Mouse (Mus musculus) spleen, postnatal 4 days (tissue): ENCODE data around the gene Echdc3.

Experiments
- DNase-seq, 2 experiments: peaks; one replicate each; pipeline ENCODE4 v3.0.0; 2022; ENCODE audit warnings: low spot score in 2 of 2

Gene Echdc3

DNA sequence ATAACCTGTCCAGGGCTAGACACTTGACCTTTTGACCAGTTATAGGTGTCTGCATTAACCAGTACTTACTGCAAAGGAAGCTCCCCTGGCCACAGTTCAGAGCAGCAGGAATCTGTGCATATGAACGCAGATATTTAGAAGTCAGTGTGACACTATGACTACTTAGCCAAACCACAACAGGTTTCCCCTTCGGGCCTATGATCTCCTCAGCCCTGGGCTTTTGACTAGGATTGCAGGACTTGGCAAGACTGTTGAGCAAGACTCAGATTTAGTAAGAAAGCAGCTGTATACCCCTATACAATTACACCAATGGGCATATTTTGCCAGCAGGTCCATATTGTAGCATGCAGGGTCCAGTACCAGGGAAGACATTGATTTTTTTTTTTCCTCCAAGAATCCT, 44.3 kb downstream of the Echdc3 start:
- no peak for DNase-seq

DNA sequence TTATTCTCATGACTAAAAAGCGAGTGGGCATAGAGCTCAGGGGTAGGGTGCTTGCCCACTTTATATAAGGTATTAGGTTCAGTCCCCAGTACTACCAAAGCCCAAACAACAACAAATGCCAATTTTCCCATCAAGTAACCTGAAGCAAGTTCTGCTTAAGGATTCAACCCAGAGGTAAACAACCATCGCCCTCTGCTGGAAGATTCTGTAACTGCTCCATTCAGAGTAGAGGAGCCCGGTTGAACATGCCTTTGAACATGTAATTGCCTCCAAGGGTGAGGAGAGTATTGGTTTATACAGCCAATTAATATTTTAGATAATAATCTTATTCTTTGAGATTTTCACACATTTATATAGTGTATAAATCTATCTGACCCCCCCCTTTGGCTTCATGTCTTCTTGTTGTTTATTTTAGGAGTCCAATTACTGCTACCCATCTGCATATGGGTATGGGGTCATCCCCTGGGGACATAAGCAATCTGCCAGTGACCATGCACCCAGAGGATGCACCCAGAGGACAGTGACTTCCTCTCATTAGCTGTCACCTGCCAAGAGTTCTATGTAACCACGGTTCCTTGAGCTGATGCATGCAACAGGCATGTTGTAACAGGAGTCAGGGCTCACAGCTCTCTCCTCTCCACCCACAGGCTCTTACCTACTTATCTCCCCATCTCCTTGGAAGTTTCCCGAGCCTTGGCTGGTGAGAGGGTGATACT, 44.8 kb downstream of the Echdc3 start:
- DNase-seq: peak; percentile 64 to 83

DNA sequence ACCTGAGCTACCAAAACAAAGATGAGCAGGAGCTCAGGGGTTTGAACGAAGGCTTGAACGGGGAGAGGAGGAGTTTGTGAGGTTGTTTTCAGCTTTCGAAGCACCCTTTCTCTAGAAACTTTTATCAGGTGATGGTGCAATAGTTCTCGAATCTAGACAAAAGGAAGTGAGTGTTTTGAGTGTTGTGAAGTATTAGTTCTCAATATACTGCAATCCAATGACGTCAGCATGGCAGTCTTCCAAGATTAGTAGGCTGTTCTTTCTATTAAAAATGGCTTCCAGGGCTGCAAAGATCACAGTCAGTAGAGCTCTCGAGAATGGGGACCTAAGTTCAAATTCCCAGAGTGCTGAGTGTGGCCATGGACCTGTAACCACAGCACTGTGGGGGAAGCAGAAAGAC, 47.1 kb downstream of the Echdc3 start:
- DNase-seq: no peak

DNA sequence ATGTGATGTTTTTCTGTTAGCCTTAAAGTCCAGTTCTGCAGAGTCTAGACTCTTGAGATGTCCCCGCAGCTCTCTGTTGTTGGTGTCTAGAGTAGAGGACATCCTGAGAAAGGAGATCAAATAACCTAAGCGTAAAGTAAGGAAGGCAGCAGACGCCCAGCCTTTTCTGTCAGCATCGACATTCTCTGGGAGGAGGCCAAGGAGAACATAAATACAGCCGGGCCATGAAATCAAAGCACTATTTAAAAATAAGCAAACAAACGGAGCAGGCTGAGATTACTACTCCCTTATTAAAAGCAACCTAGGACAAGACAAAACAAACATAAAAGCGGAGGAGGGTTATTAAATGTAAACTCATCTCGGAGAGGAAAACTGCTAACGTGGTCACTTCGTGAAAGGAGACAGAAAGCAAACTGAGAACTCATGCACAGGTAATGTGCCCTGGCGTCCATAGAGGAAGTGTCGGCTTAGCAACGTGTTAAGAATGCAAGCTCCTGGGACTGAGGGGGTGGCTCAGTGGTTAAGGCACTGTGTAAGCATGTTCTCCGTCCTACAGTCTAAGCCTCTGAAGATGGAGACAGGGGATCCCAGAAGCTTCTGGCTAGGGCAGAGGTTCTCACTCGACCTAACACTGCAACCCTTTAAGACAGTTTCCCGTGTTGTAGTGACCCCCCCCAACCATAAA, 48.1 kb downstream of the Echdc3 start:
- no peak for DNase-seq

DNA sequence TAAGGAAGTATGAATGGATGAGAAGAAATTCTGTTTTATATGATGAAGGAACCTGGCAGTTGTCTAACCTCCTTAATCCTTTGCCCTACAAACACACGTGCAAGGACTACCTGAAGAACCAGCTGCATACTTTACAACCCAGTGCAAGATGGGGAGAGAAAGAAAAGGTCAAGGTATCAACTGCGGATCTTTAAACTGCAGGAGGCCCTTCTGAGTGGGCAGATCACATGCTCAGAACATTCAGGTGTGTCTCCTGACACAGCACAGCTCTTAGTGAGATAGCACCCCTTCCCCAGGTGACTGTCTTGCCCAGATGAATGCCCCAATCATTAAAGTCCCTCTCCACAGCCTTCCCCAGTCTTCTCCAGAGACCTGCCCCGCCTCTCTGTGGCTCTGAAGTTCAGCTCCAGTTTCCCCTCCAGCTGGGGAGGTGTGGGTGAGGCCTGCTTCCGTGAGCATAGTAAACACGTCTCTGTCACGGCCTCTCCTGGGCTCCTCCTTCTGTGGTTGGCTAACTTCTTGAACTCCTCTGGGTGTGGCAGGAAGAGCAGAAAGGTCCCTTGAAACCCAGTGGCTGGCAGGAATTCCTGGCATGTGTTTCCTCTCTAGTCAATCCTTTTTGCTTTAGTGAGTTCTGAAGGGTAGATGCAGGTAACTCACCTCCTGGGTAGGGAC, 50.3 kb downstream of the Echdc3 start:
- peak in 1 of 2 experiments; percentile 19 for DNase-seq

DNA sequence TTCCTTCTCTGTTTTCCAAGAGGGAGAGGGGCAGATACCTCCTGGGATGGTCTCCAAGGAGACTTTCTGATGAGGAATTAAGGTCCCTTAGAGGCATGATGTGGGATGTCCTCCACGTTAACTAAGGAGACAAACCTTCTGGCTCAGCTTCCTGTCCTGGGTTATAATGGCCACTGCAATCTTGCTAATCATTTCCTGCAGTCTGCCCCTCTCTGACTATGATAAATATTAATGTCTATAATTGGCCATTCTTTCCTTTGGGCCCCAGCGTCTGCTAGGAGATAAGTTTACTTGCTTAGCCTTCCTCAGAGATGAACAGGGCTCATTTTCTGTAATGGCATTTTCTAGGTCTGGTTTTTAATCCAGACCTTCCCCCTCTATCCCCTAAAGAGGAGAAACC, 53.1 kb downstream of the Echdc3 start:
- DNase-seq: no peak

DNA sequence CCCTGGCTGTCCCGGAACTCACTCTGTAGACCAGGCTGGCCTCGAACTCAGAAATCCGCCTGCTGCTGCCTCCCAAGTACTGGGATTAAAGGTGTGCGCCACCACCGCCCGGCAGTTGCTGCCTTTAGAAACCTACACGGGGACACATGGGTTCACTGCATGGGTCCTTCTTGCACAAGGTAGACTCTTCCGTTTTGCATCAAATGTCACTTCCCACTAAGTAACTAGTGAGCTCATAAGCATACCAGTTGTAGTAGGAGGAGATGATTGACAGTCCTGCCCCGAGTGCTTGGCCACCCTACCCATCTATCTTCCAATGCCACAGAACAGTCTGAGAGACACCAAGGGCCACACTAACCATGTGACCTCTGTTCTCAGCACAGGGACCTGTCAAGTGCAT, 53.6 kb downstream of the Echdc3 start:
- no peak for DNase-seq

DNA sequence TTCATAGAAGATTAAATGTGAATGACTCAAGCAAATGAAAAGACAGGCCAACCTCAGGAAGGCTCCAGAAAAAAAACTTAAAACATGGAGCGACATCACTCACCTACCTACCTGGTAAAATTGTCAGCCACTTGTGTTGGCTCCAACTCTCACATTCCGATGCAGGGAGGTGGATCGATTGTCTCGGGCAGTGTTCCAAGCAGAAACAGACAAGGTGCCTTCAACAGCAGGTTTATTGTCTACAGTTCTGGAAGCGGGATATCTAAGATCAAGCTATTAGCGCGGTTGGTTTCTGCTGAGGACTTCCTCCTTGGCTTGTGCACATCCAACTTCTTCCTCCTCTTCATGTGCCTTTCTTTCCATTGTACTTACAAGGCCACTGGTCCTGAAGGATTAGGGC, 55.2 kb downstream of the Echdc3 start:
- no peak for DNase-seq

DNA sequence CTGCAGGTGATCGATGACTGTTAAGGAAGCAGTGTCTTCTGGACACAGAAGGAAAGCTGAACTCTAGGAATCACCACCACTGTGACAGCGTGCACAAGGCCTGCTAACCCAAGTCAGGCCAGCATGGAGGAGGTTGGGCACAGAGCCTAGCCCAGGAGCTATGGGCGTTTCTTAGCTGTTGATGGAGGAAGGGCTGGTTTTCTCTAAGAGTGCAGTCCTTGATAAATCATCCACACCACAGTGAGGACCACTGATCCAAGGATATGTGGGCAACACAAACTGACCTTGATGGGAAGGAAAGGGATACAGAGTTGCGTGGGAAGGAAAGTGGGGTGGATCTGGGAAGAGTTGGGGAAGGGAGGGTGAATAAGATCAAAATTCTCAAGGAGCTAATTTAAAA, 55.6 kb downstream of the Echdc3 start:
- no peak for DNase-seq

DNA sequence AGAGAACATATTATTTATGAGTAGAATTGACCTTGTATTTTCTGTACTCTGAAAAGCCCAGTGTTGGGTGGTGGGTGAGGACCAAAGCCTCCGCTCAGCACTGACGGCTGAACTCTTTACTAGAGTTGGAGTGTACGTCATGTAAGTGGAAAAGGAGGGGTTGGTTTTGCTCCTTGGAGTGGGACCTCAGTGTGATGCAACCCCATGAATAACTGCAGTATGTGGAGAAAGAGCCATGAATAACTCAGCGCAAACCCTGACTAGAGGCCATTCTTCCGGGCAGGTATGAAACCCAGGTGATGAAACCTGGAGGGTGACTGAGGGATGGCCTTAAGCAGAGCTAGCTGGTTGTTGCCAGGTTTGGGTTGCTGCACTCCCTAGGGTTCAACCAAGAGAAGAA, 63.0 kb downstream of the Echdc3 start:
- DNase-seq: no peak

DNA sequence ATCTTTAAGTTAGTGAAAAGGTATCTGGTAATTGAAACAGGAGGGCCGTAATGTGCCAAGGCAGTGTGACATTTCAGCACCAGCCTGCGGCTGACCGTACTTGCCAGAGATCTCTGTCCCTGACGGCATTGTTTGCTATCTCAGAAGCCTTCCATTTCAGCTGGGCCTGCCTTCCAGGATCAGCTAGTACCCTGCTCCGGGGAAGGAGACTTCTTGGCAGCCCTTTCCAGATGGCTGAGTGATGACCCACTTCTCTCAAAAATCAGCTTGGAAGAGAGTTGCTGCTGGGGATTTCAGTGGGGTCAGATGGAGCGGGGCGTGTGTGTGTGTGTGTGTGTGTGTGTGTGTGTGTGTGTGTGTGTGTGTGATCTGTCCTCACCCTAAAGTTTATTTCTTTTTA, 65.9 kb downstream of the Echdc3 start:
- DNase-seq: no peak

DNA sequence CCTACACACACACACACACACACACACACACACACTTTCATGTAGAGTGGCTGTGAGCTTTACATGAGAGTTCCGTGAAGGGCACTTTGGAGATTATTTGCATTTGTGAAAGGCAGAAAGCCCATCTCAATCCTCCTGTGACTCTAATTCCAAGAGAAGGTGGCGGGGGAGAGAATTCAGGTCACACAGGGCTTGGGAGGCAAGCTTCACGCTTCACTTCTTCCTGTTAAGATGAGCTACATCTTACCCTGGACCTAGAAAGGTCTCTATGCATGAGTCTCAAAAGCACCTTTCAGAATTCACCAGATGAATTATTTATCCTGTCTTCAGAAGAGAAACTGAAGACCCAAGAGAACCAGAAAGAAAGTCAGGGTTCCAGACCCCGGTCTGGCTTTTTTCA, 66.6 kb downstream of the Echdc3 start:
- DNase-seq: no peak

DNA sequence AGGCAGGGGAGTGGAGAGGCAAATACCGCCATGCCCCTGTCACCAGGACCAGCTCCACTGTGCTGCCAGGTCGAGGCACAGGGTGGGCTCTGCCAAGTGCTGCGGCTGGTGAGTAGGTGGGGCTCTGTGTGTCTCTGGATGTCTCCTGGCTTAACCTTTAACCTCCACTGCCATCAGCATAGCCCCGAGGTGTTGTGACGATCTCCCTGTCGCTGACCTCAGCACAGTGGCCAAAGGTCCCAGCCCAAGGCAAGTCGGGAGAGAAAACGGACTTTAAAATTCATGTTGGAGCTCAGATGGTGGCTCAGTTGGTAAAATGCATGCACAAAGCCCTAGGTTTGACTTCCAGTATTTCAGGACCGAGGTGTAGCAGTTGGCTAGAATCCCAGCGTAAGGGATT, 67.2 kb downstream of the Echdc3 start:
- no peak for DNase-seq

DNA sequence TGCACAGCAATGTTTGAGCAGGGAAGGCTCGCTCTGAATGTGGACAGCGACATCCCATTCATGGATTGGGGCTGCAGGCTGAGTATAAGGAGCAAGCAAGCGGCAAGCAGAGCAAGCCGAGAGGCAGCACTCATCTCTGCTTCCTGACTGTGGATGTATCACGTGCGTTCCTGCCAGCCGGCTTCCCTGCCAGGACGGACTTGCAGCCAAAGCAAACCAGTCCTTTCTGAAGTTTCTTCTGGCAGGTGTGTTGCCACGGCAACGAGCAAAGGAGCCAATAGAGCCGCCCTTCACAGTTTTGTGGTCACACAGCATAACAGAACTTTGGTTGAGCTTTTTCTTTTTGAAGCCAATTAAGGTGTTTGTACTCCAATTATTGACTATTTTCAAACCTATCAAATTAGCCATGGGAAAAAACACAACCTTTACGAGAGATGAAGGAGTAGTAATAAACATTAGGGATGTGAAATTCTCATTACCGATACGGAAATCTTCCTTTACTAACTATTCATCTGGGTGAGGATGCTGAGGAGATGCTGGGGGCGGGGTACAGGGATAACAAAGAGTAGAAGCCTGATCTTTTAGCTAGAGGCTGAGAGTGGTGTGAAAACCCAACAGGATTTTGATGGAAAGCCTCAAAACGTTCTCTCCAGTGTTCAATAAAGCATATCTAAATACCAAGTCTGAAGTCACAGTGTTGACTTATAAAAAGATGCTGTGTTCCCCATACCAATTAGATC, 69.7 kb downstream of the Echdc3 start:
- no peak for DNase-seq

DNA sequence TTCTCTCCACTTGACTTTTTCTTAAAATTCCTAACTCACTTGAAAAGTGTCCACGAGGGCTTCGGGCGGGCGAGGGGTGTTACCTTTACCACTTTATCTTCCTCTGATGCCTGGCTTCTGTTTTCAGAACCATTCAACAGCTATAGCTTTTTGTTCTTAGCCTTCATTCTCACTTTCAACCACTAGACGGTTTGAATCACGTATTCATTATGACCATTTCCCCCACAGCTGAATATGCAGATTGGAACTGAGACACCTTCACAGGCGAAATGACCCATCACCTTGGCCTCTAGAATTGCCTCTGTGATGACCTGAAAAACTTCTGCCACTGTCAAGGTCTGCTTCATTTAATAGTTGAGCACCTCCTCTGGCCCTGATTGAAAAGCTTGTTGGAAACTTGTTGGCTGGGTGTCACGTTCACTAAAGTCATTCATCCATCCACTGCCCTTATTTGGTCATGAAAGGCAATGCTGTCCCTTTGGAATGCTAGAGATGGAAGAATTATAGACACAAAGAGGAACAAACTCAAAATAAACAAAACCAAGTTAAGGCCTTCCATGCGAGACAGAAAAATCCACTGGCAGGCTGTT, 72.2 kb downstream of the Echdc3 start:
- no peak for DNase-seq
